Mouse (Mus musculus) stomach, embryonic 14.5 days (tissue): Measurements from ENCODE around the gene Grin2b. TPM values are rescaled to one million over a fixed set of nuclear protein-coding genes. Genes with fewer than 3 reads are reported as not detected.

ENCODE experiments used
- ATAC-seq: fragments of 200-750 bp; cut with Nextera tagmentation; 2 replicates; pipeline ENCODE4 v1.8.0; 2017; ENCODE audit warnings: low read depth, moderate TSS enrichment; ENCODE audit not compliant: insufficient number of reproducible peaks, insufficient read depth, low FRiP score
- H3K27ac ChIP-seq: fragments of 300-500 bp; sonication (generic); 2 replicates; pipeline ENCODE4 v1.5.1; 2014; ENCODE audit warnings: mild to moderate bottlenecking, low read length, moderate library complexity, mixed read lengths
- H3K27me3 ChIP-seq: fragments of 300-500 bp; sonication (generic); 2 replicates; pipeline ENCODE4 v1.6.1; 2014; ENCODE audit warnings: low read length, control low read depth, mixed read lengths; ENCODE audit not compliant: control insufficient read depth, insufficient read depth
- H3K36me3 ChIP-seq: fragments of 300-500 bp; sonication (generic); 2 replicates; pipeline ENCODE4 v1.6.1; 2014; ENCODE audit warnings: mild to moderate bottlenecking, control low read depth, low read length, moderate library complexity, mixed read lengths; ENCODE audit not compliant: control insufficient read depth, insufficient read depth
- H3K4me1 ChIP-seq: fragments of 300-500 bp; sonication (generic); 2 replicates; pipeline ENCODE4 v1.6.1; 2014; ENCODE audit warnings: low read length, control low read depth, mixed read lengths; ENCODE audit not compliant: control insufficient read depth, insufficient read depth
- H3K4me2 ChIP-seq: fragments of 300-500 bp; sonication (generic); replicated peaks from 2 replicates; pipeline ENCODE4 v1.6.1; 2014; ENCODE audit warnings: low read depth, low read length, control low read depth
- H3K4me3 ChIP-seq: fragments of 300-500 bp; sonication (generic); 2 replicates; pipeline ENCODE4 v1.5.1; 2014; ENCODE audit warnings: low read depth, low read length, control low read depth
- H3K9ac ChIP-seq: fragments of 300-500 bp; sonication (generic); replicated peaks from 2 replicates; pipeline ENCODE4 v1.6.1; 2014; ENCODE audit warnings: low read depth, mild to moderate bottlenecking, control low read depth, low read length, moderate library complexity, mixed read lengths
- H3K9me3 ChIP-seq: fragments of 300-500 bp; sonication (generic); 2 replicates; pipeline ENCODE4 v1.6.1; 2016; ENCODE audit warnings: low read depth, low read length, control low read depth; ENCODE audit not compliant: control insufficient read depth
- WGBS: fragments of 180-500 bp; shearing (Covaris S2); extraction: QIAGEN DNeasy Blood & Tissue Kit; methylation state at CpG from one replicate; pipeline ENCODE4 v1.1.7; 2014; 5-methylcytosine and 5-hydroxymethylcytosine counted together
- polyA plus RNA-seq: library from polyadenylated mRNA; unstranded; fragments of >200 nt; fragmentation: Nextera tagmentation; extraction: Ambion mirVana; gene quantifications from 2 replicates; pipeline ENCODE4 v1.2.1, GENCODE M21; 2014

The Grin2b gene
- polyA plus RNA-seq, 1 experiment from 2014 or later = 1.8 TPM

DNA sequence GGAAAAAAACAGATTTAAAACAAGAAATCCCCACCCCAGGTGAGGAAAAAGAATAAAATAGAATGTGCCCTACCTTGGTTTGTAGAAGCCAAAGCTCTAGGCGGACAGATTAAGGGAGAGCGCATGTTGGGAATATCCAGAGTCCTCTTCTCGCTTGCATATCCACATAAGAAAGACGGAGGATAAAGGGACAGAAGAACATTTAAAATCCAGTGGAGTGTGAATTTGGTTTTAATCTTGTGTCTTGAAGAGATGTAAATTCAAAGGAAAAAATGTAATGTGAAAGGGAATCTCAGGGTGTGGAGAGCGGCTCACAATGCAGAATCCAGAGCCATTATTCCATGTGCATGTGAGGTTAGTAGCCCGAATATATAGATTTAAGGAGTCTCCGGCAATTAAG, 2.0 kb downstream of the Grin2b start:
- no peak overlapping the region for H3K27ac ChIP-seq
- no peaks in the 10 kb centered on the region for H3K4me1 ChIP-seq
- no peaks in the 10 kb centered on the region for H3K9me3 ChIP-seq
- no peaks in the 10 kb centered on the region for H3K36me3 ChIP-seq
- WGBS = 25% methylated on average over 7 of the region's 7 CpGs
- H3K4me2 ChIP-seq = no peak overlapping the region
- ATAC-seq = no peak
- no peak overlapping the region for H3K4me3 ChIP-seq
- H3K9ac ChIP-seq = no peak overlapping the region
- H3K27me3 ChIP-seq = peaks cover 14% of the 10 kb centered on the region; the same call in 1 of the 2 replicates

GRCm38 (mm10) chr6:136170381-136170780, 2.9 kb downstream of the Grin2b start:
- H3K4me2 ChIP-seq = no peak overlapping the region
- no peak for ATAC-seq
- no peak overlapping the region for H3K4me3 ChIP-seq
- no peaks in the 10 kb centered on the region for H3K36me3 ChIP-seq
- H3K27ac ChIP-seq = no peak overlapping the region
- no peak overlapping the region for H3K9ac ChIP-seq
- WGBS = 78% methylated on average over 5 of the region's 5 CpGs
- no peaks in the 10 kb centered on the region for H3K9me3 ChIP-seq
- H3K27me3 ChIP-seq = peaks cover 14% of the 10 kb centered on the region; the same call in 1 of the 2 replicates
- H3K4me1 ChIP-seq = no peaks in the 10 kb centered on the region

DNA sequence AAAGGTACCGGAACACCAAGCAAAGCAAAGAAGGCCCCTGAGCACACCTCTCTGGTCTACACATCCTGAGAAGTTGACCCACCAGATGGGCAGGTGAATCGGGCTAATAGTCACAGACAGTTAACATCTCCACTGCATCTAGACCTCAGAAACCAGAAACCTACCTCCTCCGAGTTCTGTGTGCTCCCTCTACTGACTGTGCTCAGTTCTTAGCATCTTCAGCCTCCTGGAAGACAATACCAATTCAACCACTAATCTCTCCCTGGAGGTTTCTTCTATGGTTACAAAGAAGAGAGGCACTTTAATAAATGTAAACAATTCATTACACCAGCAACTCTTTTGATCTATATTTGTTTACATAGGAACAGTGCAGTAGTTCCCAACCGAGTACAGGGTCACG, 6.0 kb downstream of the Grin2b start:
- Histone ChIP-seq H3K27me3 (peaks cover 13% of the 10 kb centered on the region; the same call in 1 of the 2 replicates), H3K4me2 (no peak overlapping the region), H3K36me3 (no peaks in the 10 kb centered on the region), H3K9me3 (no peaks in the 10 kb centered on the region), H3K4me3 (no peak overlapping the region), H3K27ac (no peak overlapping the region), H3K9ac (no peak overlapping the region), H3K4me1 (no peaks in the 10 kb centered on the region)
- 66% methylated on average over 5 of the region's 5 CpGs for WGBS
- no peak for ATAC-seq

DNA sequence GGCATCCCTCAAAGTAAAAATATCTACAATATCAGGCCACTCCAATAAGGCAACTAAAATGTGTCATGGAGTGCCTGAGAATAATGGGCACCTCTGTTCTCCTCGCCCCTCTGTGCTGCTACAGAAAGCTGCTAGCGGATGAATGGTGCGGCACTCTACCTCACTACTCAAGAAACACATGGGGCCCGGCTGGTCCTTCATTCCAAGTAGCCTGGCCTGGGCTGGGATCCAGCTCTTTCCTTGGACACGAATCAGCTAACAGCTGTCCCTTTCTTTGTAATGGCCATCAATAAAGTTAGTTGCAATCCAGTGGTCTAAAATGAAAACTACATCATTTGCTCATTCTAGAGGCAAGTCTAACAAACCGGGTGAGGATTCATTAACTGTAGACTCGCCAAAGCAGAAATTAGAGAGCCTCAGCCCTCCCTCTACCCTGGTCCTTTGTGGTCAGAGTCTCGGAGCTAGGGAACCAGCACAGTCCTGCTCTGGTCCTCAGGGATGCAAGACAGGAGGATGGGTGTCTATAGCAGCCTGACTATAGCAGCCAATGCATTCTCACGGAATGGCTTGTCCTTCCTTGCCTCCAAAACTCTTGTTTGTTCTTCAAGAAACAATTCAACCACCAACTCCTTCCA, 7.8 kb downstream of the Grin2b start:
- Histone ChIP-seq H3K4me3 (no peak overlapping the region), H3K4me1 (no peaks in the 10 kb centered on the region), H3K4me2 (no peak overlapping the region), H3K27me3 (0 out of 2 replicates have a peak, but pooled peaks cover 3% of the 10 kb centered on the region), H3K27ac (no peak overlapping the region), H3K9ac (no peak overlapping the region), H3K36me3 (no peaks in the 10 kb centered on the region), H3K9me3 (no peaks in the 10 kb centered on the region)
- WGBS = 74% methylated on average over 9 of the region's 9 CpGs
- ATAC-seq = no peak

- Histone ChIP-seq H3K27ac (no peak overlapping the region), H3K4me1 (no peaks in the 10 kb centered on the region), H3K27me3 (no peaks in the 10 kb centered on the region), H3K9me3 (no peaks in the 10 kb centered on the region), H3K4me2 (no peak overlapping the region), H3K36me3 (no peaks in the 10 kb centered on the region), H3K9ac (no peak overlapping the region), H3K4me3 (no peak overlapping the region)
- 78% methylated on average over 11 of the region's 11 CpGs for WGBS
- no peak for ATAC-seq
Measured at GRCm38 (mm10) chr6:136162090-136162489, 11.2 kb downstream of the Grin2b start.

DNA sequence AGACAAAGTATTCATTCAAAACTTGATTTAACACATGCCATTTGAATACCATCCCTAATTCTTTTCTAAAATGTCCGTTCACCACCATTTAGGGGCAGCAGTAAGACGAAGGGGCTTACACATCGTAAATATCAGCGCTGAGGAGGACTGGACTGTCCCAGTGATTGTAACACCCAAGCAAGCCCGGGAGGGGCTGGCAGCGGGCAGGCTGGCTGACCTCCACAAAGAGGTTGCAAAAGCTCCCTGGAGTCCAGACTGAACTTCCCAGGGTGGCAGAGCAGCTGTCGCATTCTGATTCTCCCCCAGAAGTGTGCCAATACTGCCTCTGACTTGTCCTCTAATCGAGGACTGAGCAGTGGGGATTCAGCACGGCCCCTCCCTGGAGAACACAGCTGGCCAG, 19.9 kb downstream of the Grin2b start:
- Histone ChIP-seq H3K36me3 (no peaks in the 10 kb centered on the region), H3K9me3 (no peaks in the 10 kb centered on the region), H3K27me3 (no peaks in the 10 kb centered on the region), H3K4me1 (no peaks in the 10 kb centered on the region), H3K9ac (no peak overlapping the region), H3K27ac (no peak overlapping the region), H3K4me3 (no peak overlapping the region), H3K4me2 (no peak overlapping the region)
- ATAC-seq = no peak
- 60% methylated on average over 9 of the region's 9 CpGs for WGBS

DNA sequence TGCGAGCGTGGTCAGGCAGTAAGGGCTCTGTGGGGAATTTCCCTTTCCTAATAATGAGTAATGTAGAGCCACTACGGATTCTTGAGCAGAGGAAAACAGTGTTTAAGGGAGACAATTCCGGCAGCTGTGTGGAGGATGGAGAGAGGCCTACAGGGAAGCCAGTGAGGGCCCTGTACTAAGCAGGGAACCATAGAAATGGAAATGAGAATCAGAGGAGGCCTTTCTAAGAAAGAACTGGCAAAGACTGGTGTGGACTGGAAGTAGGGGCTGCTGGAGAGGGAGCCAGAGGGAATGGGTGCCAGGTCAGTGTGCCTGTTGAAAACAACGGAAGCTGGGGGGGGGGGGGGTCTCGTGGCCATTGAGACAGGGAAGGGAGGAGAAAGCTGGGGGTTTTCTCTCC, 23.2 kb downstream of the Grin2b start:
- Histone ChIP-seq H3K4me1 (no peaks in the 10 kb centered on the region), H3K4me2 (no peak overlapping the region), H3K4me3 (no peak overlapping the region), H3K36me3 (no peaks in the 10 kb centered on the region), H3K9me3 (no peaks in the 10 kb centered on the region), H3K9ac (no peak overlapping the region), H3K27ac (no peak overlapping the region), H3K27me3 (no peaks in the 10 kb centered on the region)
- ATAC-seq = no peak
- WGBS = 60% methylated on average over 5 of the region's 6 CpGs

DNA sequence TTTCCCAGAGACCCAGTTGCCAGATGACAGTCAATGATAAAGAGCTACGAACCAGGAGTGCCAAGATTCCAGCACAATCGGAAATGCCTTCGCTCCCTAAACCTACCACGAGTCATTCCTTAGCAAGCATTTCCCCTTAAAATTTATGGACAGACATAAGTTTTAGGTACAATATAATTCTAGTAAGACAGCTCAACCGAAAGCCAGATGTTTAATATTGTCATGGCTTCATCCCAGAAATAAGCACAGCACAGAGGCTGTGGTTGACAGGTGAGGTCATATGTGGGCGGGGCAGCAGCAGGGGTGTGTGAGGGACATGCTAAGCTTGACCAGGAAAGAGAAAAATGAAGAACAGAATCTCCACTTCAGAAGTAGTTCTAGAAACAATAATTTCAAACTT, 33.3 kb downstream of the Grin2b start:
- Histone ChIP-seq H3K27me3 (no peaks in the 10 kb centered on the region), H3K36me3 (no peaks in the 10 kb centered on the region), H3K9me3 (no peaks in the 10 kb centered on the region), H3K4me2 (no peak overlapping the region), H3K4me1 (no peaks in the 10 kb centered on the region), H3K27ac (no peak overlapping the region), H3K4me3 (no peak overlapping the region), H3K9ac (no peak overlapping the region)
- no peak for ATAC-seq
- 67% methylated on average over 6 of the region's 6 CpGs for WGBS

DNA sequence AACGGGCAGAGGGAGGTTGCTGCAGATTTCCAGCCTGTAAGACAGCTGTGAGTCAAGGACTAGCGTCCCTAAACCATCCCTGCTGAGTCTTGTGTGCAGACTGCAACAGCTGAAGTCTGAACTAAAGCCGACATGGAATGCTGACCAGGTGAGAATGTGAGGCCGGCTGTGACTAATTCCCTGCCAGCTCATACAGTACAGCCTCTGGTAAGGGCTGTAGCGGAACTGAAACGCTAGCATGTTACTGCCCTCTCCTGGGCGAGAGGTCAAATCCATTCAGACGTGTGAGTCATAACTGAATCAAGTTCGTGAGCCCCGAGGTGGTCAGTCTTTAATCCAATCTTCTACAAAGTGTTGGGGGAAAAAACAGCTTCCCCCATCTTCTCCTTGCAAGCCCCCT, 42.9 kb downstream of the Grin2b start:
- H3K9me3 ChIP-seq = no peaks in the 10 kb centered on the region
- ATAC-seq = no peak; the same call in 1 of the 2 replicates
- 22% methylated on average over 10 of the region's 10 CpGs for WGBS
- no peaks in the 10 kb centered on the region for H3K27me3 ChIP-seq
- H3K4me2 ChIP-seq = no peak overlapping the region
- no peak overlapping the region for H3K4me3 ChIP-seq
- H3K4me1 ChIP-seq = no peaks in the 10 kb centered on the region
- no peaks in the 10 kb centered on the region for H3K36me3 ChIP-seq
- no peak overlapping the region for H3K9ac ChIP-seq
- no peak overlapping the region for H3K27ac ChIP-seq
